Mouse (Mus musculus) splenic B cell, adult 2 months (primary cell): ENCODE measurements at regions not wholly inside any gene's neighbourhood (a gene's known extent, or its start where the extent isn't known, plus 50 kb on each side); places are given as distances from the start of the nearest gene placed in this dataset.

ENCODE experiments used
- DNase-seq: peaks from one replicate; pipeline ENCODE4 v3.0.0-alpha.2; 2011; ENCODE audit warnings: low read depth, low spot score
- H3K27me3 ChIP-seq: 2 replicates; pipeline ENCODE4 v1.6.1; 2012; ENCODE audit warnings: mild to moderate bottlenecking, low read length, moderate library complexity, mixed read lengths; ENCODE audit not compliant: control insufficient read depth, poor library complexity, insufficient read depth, severe bottlenecking
- H3K36me3 ChIP-seq: 2 replicates; pipeline ENCODE4 v1.6.1; 2012; ENCODE audit warnings: mild to moderate bottlenecking, low read length, moderate library complexity, mixed read lengths; ENCODE audit not compliant: control insufficient read depth, poor library complexity, insufficient read depth, severe bottlenecking

DNA sequence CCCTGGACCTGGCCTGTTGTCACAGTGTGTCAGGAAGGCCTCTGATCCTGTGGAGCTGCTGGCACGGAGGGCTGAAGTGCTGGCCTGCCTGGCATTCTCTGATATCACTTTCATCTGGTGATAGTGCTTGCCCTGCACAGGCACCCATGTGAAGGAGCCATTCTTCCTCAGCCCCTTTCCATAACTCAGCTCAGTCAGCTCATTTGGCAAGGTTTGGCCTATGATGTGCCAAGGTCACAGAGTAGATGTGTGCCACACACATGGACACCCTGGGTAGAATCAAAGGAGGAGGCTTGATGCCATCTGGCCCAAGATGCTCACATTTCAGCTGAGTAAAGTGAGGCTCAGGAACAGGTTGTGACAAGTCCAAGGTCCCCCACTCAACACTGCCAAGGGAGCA, 558.5 kb upstream of the Klf4 start:
- Histone ChIP-seq H3K27me3 (no peaks in the 10 kb centered on the region), H3K36me3 (no peaks in the 10 kb centered on the region)
- DNase-seq: no peak

DNA sequence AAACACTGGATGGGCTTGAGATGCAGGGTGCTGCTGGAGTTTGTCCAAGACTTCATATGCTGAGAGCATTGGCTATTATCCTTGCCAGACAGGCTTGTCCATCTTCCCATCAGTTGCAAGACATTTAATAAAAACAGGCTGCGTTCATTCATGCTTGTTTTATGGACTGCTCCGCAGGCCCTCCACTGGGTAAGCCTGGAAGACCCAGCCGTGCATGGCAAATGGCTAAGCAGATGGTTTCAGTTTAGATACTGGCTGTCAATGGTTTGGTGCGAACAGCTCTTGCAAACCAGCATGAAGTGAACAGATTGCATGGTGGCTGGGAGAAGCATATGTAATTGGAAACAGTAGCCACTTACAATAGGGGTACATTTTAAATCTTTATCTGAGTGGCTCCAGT, 556.4 kb upstream of the Klf4 start:
- DNase-seq: no peak
- no peaks in the 10 kb centered on the region for H3K27me3 ChIP-seq
- H3K36me3 ChIP-seq: no peaks in the 10 kb centered on the region

DNA sequence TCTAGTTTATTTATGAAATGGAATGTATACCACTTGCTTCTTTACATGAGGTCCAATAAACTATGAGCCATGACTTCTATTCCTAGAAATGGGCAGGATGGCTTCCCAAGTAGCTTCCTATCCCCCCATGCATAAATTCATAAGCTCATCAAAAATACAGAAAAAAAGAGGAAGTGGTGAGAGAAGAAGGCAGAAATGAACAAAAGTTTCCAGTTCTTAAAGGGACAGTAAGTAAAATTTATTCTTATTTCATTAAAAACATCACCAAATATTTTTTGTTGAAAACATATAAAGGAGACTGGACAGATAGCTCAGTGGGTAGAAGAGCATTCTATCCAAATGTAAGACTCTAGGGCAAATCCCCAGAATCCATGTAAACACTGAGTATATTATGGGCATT, 554.0 kb upstream of the Klf4 start:
- no peaks in the 10 kb centered on the region for H3K27me3 ChIP-seq
- H3K36me3 ChIP-seq: no peaks in the 10 kb centered on the region
- peak; percentile 26 for DNase-seq

DNA sequence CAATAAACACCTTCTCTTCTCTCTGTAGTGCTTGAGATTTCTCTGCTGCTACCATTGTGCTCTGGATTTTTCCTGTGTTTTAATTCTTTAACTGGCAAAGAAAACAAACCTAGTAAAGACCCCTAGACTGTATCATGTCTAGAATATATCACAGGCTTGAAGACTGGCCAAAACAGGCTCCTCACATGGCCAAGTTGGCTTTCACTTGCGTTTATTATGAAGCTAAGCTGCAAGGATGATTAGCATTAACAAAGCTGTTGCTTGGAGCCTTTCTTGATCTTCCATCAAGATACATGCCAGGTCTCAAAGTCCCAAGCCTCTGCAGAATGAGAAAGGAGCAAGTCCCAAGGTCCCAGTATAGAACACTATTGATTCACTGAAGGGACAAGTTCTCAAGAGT, 551.9 kb upstream of the Klf4 start:
- DNase-seq: no peak
- H3K36me3 ChIP-seq: no peaks in the 10 kb centered on the region

DNA sequence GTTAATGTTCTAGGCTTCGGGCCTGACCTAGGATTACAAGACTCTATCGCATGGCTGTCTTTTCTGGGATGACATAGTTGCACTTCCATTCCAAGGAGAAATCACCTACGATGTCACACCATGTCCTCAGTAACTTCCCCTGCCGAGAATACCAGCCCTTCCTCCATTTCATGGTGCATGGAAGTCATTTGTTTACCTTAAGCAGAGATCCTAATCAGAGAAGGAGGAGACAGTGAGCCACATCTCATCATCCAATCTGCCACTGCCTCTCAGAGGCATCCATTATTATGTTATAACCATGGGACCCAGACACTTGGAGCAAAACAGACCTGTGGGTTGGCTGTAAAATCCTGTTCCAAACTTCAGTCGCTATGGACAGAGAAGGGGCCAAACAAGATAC, 550.1 kb upstream of the Klf4 start:
- DNase-seq: no peak
- H3K27me3 ChIP-seq: no peaks in the 10 kb centered on the region
- H3K36me3 ChIP-seq: no peaks in the 10 kb centered on the region

More for the DNA sequence above, 551.9 kb upstream of the Klf4 start:
- H3K27me3 ChIP-seq: no peaks in the 10 kb centered on the region

DNA sequence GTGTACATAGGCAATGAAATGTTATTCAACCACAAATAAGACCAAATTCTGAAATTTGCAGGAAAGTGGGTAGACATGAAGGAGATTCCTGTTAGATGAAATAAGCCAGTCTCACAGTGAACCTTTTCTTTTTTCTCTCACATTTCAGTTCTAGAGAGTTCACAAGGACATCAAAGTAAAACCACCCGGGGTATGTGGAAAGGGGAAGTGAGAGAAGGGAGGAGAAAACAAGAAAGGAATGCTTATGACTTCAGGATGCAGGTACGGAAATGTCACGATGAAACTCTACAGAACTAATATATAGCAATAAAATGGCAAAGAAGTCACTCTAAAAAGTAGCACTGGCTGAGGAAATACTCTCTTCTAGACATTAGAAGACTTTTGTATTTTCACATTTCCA, 548.7 kb upstream of the Klf4 start:
- no peaks in the 10 kb centered on the region for H3K36me3 ChIP-seq
- peak; percentile 43 for DNase-seq
- H3K27me3 ChIP-seq: no peaks in the 10 kb centered on the region

DNA sequence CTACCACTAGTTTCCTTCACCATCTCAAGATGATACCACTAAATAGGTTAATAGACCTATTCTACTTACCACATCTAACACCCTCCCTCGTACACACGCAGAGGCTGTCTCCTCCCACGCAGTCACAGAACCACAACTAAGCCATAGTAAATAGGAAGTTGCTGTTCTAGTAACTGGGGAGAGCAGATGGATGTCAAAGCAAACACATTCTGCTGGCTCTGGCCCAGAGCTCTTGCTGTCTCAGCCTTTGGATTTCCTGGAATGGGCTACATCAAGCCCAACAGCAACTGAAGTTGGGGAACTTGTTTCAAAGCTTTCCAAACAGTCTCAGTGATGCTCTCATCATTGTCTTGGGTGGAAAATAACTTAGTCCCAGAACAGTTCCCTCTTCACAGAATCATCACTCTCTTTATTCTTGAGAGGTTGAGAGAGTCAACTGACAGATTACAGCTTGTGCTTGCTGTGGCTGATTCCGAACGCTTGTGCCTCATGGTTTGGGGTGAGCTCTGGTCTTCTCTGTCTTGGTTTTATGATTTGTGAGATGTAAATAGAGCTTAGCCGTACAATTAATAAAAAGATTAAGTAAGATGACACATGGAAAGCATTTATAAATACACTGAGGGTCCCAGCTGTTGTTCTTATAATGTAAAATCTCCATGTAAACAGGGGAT, 538.5 kb upstream of the Klf4 start:
- no peaks in the 10 kb centered on the region for H3K36me3 ChIP-seq
- peak; percentile 26 for DNase-seq

DNA sequence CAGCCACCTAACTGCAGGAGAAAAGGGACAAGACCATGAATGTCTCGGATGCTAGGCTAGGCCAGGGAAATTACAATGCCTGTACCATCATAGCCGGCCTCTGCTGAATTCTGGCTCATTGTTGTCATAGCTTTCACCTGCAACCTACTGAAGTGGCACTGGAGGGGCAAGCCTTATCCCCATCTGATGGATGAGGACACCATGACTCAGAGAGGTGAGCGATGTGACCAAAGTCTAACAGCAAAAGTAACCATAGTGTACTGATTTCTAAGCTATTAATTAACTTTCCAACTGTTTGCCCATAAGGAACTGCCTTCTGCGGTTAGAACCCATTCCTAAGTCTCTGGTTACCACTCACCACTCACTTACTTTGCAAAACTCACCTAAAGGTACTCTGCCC, 536.6 kb upstream of the Klf4 start:
- DNase-seq: no peak
- H3K36me3 ChIP-seq: no peaks in the 10 kb centered on the region
- no peaks in the 10 kb centered on the region for H3K27me3 ChIP-seq

More for the DNA sequence above, 538.5 kb upstream of the Klf4 start:
- H3K27me3 ChIP-seq: no peaks in the 10 kb centered on the region

DNA sequence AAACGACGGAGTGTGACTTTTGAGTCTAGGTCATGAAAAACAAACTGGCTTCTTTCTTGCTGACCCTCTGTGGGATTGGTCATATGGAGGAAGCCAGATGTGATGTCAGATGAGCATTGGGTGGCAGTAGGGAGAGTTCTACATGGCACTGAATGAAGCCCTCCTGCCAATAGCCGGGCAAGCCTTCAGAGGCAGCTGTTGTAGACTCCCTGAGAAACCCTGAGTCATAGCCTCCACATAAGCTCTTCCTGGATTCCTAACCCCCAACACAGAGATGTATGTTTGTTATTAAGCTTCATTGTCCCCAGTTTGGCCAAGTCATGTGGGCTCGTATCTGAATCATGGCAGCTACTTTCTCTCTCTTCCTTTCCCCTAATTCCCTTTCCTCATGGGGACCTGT, 532.4 kb upstream of the Klf4 start:
- H3K36me3 ChIP-seq: no peaks in the 10 kb centered on the region
- no peaks in the 10 kb centered on the region for H3K27me3 ChIP-seq
- DNase-seq: no peak

DNA sequence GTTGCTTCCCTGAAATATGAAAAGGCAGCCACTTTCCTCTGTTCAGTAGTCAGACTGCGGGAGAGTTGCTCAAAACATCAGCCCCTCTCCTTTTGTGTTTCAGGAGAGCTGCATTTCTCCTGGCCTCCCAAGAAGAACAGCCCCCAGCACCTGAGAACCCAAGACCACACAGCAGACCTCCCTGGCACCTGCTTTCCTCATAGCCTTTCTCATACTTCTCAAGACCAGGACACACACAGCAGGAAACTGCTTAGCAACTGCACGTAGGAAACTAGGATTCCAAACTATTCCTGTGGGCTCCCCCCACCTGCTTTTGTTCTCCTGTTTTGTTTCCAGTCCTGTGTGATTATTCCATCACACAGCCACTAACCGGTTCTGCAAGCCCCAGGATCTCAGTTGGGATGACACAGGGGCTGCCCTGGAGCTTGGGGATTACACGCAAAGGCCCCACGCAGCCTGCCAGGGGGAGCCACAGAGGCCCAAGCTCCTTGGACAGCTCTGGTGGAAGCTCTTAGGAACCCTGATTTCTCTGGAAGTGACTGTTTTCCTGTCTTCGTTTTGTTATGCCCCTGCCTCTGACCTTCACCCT, 519.6 kb upstream of the Klf4 start:
- H3K36me3 ChIP-seq: no peaks in the 10 kb centered on the region
- no peaks in the 10 kb centered on the region; the same call in 1 of the 2 replicates for H3K27me3 ChIP-seq
- no peak for DNase-seq

DNA sequence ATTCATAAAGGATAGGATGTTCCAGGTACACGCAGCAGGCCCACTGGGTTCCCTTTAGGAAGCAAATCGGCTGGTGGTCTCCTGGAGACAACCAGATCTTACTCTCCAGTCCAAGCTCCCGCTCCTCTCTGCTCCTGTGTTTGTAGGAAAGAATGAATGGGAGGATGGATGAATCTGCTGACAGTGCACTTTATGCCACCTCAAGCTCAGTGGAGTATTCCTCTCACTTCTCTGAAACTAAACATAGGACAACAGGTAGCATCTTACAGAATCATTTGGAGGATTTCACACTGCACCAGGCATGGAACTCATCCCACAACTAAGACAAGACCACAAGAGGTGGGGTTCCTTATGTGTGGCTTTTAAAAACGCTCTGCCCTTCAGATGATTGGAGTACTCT, 507.1 kb upstream of the Klf4 start:
- Histone ChIP-seq H3K27me3 (no peaks in the 10 kb centered on the region), H3K36me3 (no peaks in the 10 kb centered on the region)
- no peak for DNase-seq

DNA sequence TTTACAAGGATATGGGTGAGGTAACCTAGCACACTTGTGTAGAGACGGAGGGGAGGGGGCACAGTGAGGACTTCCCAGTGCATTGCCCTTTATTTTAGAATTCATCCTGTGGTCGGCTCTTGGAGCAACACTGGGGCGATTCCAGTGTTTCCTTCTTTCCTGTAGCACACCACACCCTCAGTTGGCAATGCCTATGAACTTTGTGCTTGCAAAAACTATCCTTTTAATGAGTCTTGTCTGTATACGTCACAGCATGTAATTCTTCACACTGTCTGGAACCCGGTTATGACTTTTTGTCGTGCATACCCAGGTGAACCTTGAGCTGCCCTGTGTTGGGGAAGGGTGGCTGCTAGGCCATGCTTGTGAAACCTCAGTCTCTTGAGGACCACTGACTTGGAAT, 504.1 kb upstream of the Klf4 start:
- DNase-seq: no peak
- Histone ChIP-seq H3K36me3 (no peaks in the 10 kb centered on the region), H3K27me3 (no peaks in the 10 kb centered on the region)

DNA sequence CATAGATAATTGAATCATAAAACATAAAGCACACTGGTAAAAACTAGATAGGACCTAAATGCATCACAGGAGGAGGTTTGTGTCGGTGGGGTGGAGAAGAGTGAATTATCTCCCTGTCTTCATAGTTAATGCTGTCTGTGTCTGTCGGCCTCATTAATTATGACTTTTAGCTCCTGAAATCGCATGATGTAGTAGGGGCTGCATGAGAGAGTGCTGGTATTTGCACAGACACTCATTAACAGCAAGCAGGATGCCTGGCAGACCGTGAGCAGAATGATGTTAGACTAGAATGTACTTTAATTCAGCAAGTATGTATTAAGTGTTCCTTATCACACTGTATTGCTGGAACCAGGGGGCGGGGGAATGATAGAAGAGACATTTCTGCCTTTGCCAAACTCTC, 503.3 kb upstream of the Klf4 start:
- Histone ChIP-seq H3K36me3 (no peaks in the 10 kb centered on the region), H3K27me3 (no peaks in the 10 kb centered on the region)
- DNase-seq: no peak

DNA sequence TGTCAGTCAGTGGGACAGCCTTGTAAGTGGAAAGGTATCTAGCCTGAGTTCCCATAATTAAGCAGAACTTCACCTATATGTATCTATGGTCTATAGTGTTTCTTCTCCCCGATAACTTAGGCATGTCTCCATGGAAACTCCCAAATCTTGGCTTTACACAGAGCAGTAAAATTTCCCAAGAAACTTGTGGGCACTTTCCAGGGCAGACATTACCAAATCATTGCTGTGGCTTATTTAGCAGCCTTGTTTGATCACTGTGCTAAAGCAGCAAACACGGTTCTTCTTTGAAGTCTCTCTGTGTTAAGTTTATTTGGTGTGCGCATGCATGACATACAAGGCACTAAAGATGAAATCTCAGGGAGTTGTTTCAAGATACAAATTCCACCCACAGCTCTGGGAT, 496.2 kb upstream of the Klf4 start:
- no peak for DNase-seq
- no peaks in the 10 kb centered on the region for H3K36me3 ChIP-seq
- H3K27me3 ChIP-seq: no peaks in the 10 kb centered on the region; the same call in 1 of the 2 replicates

DNA sequence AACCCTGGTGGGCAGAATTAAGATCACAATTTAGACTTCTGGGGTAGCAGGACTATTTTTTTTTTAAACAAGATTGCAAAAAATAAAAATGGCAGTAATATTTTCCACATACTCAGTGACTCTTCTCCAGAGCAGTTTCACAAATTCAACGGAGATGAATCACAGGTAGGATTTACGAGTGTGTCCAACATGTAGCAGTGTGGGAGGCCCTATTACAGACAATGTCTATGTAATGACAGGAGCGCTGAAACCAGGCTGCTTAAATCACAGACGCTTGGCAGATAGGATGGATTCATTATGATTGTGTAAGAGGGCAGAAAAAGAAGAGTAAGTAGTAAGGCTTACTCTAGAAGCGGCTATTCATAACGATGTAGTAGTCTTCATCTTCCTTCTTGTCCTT, 495.0 kb upstream of the Klf4 start:
- no peaks in the 10 kb centered on the region; the same call in 1 of the 2 replicates for H3K27me3 ChIP-seq
- DNase-seq: no peak
- H3K36me3 ChIP-seq: no peaks in the 10 kb centered on the region

DNA sequence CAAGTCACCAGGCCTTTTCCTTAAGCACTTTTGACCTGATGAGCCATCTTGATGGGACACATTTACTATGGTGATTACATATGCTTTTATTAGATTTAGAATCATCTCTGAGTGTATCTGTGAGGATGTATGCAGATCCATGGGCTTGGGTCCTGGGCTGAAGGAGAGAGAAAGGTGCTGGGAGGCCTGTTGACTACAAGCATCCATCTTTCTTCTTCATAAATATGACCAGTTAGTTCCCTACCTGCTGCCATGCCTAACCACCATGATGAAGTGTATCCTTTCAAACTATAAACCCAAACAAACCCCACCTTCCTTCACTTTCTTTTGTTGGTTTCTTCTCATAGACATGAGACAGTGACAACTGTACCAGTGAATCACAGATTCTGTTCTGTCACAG, 492.2 kb upstream of the Klf4 start:
- H3K27me3 ChIP-seq: no peaks in the 10 kb centered on the region; the same call in 1 of the 2 replicates
- DNase-seq: no peak
- no peaks in the 10 kb centered on the region for H3K36me3 ChIP-seq
